Mouse (Mus musculus): ENCODE results near the gene Styxl1.

- TF ChIP-seq POLR2A (IDR thresholded peaks at IDR 0.05; ENCODE audit: insufficient read length, low read depth): no peak
- TF ChIP-seq MYOD1 (IDR thresholded peaks at IDR 0.05; ENCODE audit: control insufficient read depth in 1 of 3, insufficient read length in 2 of 3, low read depth in 2 of 3): no peak
- no peak for TF ChIP-seq MAX (IDR thresholded peaks at IDR 0.05; ENCODE audit: low read depth)
- no peak for TF ChIP-seq E2F4 (IDR thresholded peaks at IDR 0.05; ENCODE audit: insufficient read depth)
- no peak for TF ChIP-seq USF1 (IDR thresholded peaks at IDR 0.05; ENCODE audit: low read depth)
- TF ChIP-seq MYOG (IDR thresholded peaks at IDR 0.05; ENCODE audit: control insufficient read depth in 1 of 3, insufficient read depth in 1 of 3, insufficient read length in 2 of 3, low read depth in 2 of 3): no peak
- TF ChIP-seq POLR2AphosphoS2 (IDR thresholded peaks at IDR 0.05; ENCODE audit: insufficient read length, low read depth): no peak
- TF ChIP-seq TCF3 (IDR thresholded peaks at IDR 0.05; ENCODE audit: insufficient read length, low read depth): no peak
- no peak for TF ChIP-seq CEBPB (IDR thresholded peaks at IDR 0.05; ENCODE audit: insufficient read depth, poor library complexity, severe bottlenecking)
- no peak for TF ChIP-seq TCF12 (IDR thresholded peaks at IDR 0.05; ENCODE audit: insufficient read depth, poor library complexity, severe bottlenecking)
- no peak for TF ChIP-seq REST (IDR thresholded peaks at IDR 0.05; ENCODE audit: insufficient read depth, insufficient read length)
Measured at GRCm38 (mm10) chr5:135730278-135730677, 47.9 kb downstream of the Styxl1 start.

All from myocyte (in vitro differentiated cells).